Mouse (Mus musculus) monocyte, adult 59 days (primary cell): ENCODE data around the gene Zfp335. TPM values are rescaled to one million over a fixed set of nuclear protein-coding genes. Genes with fewer than 3 reads are reported as not detected.

ENCODE experiments used
- total RNA-seq, 2 experiments: library from RNA; stranded (reverse); gene quantifications; one replicate each; pipeline ENCODE4 v1.2.4; 2023

Gene Zfp335
- 10 to 100 TPM; 38.3 to 38.8 TPM for total RNA-seq

GRCm38 (mm10) chr2:164911086-164912048, at the start of gene Zfp335:
Gene Zfp335 (minus strand): TSS chr2:164911757.

GRCm38 (mm10) chr2:164960716-164961441, 49.3 kb upstream of the Zfp335 start, which contains the start of gene Slc12a5:
Gene Slc12a5 (plus strand): TSS chr2:164960802.

GRCm38 (mm10) chr2:164940140-164940830, 28.7 kb upstream of the Zfp335 start, which contains the start of gene Mmp9:
Gene Mmp9 (plus strand): TSS chr2:164940780.

GRCm38 (mm10) chr2:164879228-164879567, 32.4 kb downstream of the Zfp335 start, which contains the start of gene Pcif1:
Gene Pcif1 (plus strand): TSS chr2:164879304.

GRCm38 (mm10) chr2:164857101-164857821, 54.3 kb downstream of the Zfp335 start, which contains the start of gene Pltp:
Gene Pltp (minus strand): TSS chr2:164857711.

Other genes with a start within 250 kb of the Zfp335 start
- not detected for gene Wfdc11, start 237.7 kb downstream of the Zfp335 start, total RNA-seq
- not detected for gene Wfdc13, start 226.7 kb downstream of the Zfp335 start, total RNA-seq
- gene Spint4, start 213.3 kb downstream of the Zfp335 start, total RNA-seq, result not detected
- not detected for gene Spint5, start 196.5 kb downstream of the Zfp335 start, total RNA-seq
- gene Wfdc3, start 165.8 kb downstream of the Zfp335 start, total RNA-seq, result not detected
- gene Dnttip1, start 165.8 kb downstream of the Zfp335 start, total RNA-seq, result 10 to 100 TPM; 32.0 to 44.8 TPM
- gene Ube2c, start 141.9 kb downstream of the Zfp335 start, total RNA-seq, result 1 to 10 TPM; 3.0 TPM
- not detected for gene Tnnc2, start 131.8 kb downstream of the Zfp335 start, total RNA-seq
- 10 to 100 TPM; 12.5 to 16.9 TPM for gene Snx21, start 125.9 kb downstream of the Zfp335 start, total RNA-seq
- 10 to 100 TPM; 29.8 to 33.3 TPM for gene Acot8, start 106.9 kb downstream of the Zfp335 start, total RNA-seq
- gene Zswim3, start 106.7 kb downstream of the Zfp335 start, total RNA-seq, result 1 to 10 TPM; 2.8 to 3.1 TPM
- 1 to 10 TPM; 4.7 to 5.0 TPM for gene Zswim1, start 89.1 kb downstream of the Zfp335 start, total RNA-seq
- 1 to 10 TPM in 1 of 2 experiments, not detected in 1; 1.2 TPM for gene Spata25, start 83.2 kb downstream of the Zfp335 start, total RNA-seq
- gene Ctsa, start 78.9 kb downstream of the Zfp335 start, total RNA-seq, result 100 to 1,000 TPM; 707 to 727 TPM
- gene Neurl2, start 78.3 kb downstream of the Zfp335 start, total RNA-seq, result 1 to 10 TPM; 8.6 to 9.2 TPM
- 100 to 1,000 TPM; 140 to 168 TPM for gene Pltp, start 54.0 kb downstream of the Zfp335 start, total RNA-seq
- gene Pcif1, start 32.5 kb downstream of the Zfp335 start, total RNA-seq, result 10 to 100 TPM; 63.6 to 70.6 TPM
- under 1 TPM; 0.50 to 0.76 TPM for gene Mmp9, start 29.0 kb upstream of the Zfp335 start, total RNA-seq
- gene Slc12a5, start 49.0 kb upstream of the Zfp335 start, total RNA-seq, result under 1 TPM; 0.18 to 1.00 TPM
- 10 to 100 TPM; 34.4 to 35.2 TPM for gene Ncoa5, start 123.1 kb upstream of the Zfp335 start, total RNA-seq
- gene Cd40, start 143.9 kb upstream of the Zfp335 start, total RNA-seq, result 10 to 100 TPM; 34.0 to 35.6 TPM
- gene 1700025C18Rik, start 179.0 kb upstream of the Zfp335 start, total RNA-seq, result not detected